Mouse (Mus musculus) E14TG2a.4 (cell line): ENCODE results near the gene Pcdh11x.

ENCODE experiments used
- CTCF ChIP-seq: conservative IDR thresholded peaks from 2 replicates; pipeline ENCODE4 v1.5.1; 2014; ENCODE audit warnings: low read length
- POU5F1 ChIP-seq: IDR thresholded peaks from 2 replicates; pipeline ENCODE4 v1.6.1; 2014; ENCODE audit warnings: low read length, borderline replicate concordance

- TF ChIP-seq CTCF (no peak), POU5F1 (no peak)
These were observed at the start of gene Pcdh11x for GRCm38 (mm10) chrX:120290011-120290899.
